Comparison of ENCODE assay signal across 10 mouse cellular contexts in the genomic region with DNA sequence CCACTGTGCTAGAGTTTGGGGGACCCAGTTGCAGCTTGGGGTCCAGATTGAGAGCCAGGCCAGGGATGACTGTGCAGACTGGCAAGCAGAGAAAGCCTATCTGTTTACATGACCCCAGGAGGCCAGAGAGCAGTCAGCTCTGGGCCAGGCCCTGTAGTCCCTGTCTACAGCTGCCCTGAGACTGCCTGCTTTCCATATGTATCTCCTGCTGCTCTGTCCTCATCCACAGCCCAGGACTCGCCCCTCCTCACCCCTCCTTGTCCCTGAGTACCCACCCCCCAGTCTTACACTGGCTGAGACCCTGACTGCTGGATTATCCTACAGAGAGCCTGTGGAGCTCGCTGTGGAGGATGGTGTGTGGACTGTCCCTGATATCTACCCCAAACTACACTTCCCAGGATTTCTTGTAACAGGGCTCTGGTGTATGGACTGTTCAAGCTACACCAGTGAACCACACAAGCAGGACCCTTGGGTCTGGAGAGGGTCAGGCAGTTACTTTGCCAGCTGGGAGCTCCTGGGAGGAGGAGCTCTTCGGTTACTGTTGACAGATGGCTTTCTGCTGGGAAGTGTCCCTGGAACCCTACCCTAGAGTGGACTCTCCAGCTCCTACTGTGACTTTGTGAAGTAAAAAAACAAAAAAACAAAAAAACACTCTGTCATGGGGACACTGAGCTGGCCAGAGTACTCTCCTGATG. TPM values are rescaled to one million over a fixed set of nuclear protein-coding genes. Genes with fewer than 3 reads are reported as not detected.
A peak's percentile ranks its signal among the peaks of the same experiment; 100 is the strongest.
DNase-seq lines count a peak whose midpoint lies in the region; ATAC-seq lines count a peak whose summit lies in the region.
"Had no signal": no experiment of that assay in that cellular context is flagged by ENCODE, and none has a peak within 500 bp of the region (broad histone marks: within the 10 kb centered on the region; RNA-seq: fewer than 3 reads in every experiment).

No protein-coding gene starts in this region.

- no peak overlapping the region for H3K4me2 ChIP-seq in kidney, embryonic 15.5 days
- H3K4me2 ChIP-seq in liver, embryonic 13.5 days, result no peak overlapping the region
- no peak overlapping the region for H3K4me2 ChIP-seq in stomach, embryonic 14.5 days (replicated peaks; ENCODE audit: low read depth, low read length)

- peaks cover 6% of the 10 kb centered on the region for H3K4me1 ChIP-seq in kidney, embryonic 15.5 days
- 0 out of 2 replicates have a peak, but pooled peaks cover 6% of the 10 kb centered on the region for H3K4me1 ChIP-seq in liver, embryonic 13.5 days (replicated peaks)
- no peaks in the 10 kb centered on the region for H3K4me1 ChIP-seq in stomach, embryonic 14.5 days (ENCODE audit: control insufficient read depth, insufficient read depth, low read length)

- no peak overlapping the region for H3K4me3 ChIP-seq in kidney, embryonic 15.5 days (replicated peaks)
- no peak overlapping the region for H3K4me3 ChIP-seq in liver, embryonic 13.5 days (replicated peaks)
- H3K4me3 ChIP-seq in stomach, embryonic 14.5 days (ENCODE audit: low read depth, low read length), result no peak overlapping the region

- no peak overlapping the region for H3K9ac ChIP-seq in kidney, embryonic 15.5 days
- no peak overlapping the region for H3K9ac ChIP-seq in liver, embryonic 13.5 days
- no peak overlapping the region for H3K9ac ChIP-seq in stomach, embryonic 14.5 days (replicated peaks; ENCODE audit: low read depth, low read length)

- ATAC-seq in kidney, embryonic 15.5 days (replicated peaks; ENCODE audit: low FRiP score), result peak; percentile 89
- peak; percentile 79 for ATAC-seq in liver, embryonic 13.5 days (ENCODE audit: low read depth)
- ATAC-seq in stomach, embryonic 14.5 days (ENCODE audit: insufficient number of reproducible peaks, insufficient read depth, low FRiP score, low read depth), result peak; percentile 42; the same call in 1 of the 2 replicates
- ATAC-seq in inflammation-experienced regulatory T-cells, adult 6 months, result no peak

- H3K36me3 ChIP-seq in kidney, embryonic 15.5 days, result no peaks in the 10 kb centered on the region
- no peaks in the 10 kb centered on the region for H3K36me3 ChIP-seq in liver, embryonic 13.5 days
- H3K36me3 ChIP-seq in stomach, embryonic 14.5 days (ENCODE audit: control insufficient read depth, insufficient read depth, low read length), result no peaks in the 10 kb centered on the region

- 10% methylated on average over 3 of the region's 3 CpGs for WGBS in kidney, embryonic 15.5 days
- 31% methylated on average over 3 of the region's 3 CpGs for WGBS in liver, embryonic 13.5 days (ENCODE audit: insufficient replicate concordance)
- 24% methylated on average over 3 of the region's 3 CpGs for WGBS in stomach, embryonic 14.5 days

- H3K27me3 ChIP-seq in kidney, embryonic 15.5 days, result no peaks in the 10 kb centered on the region
- H3K27me3 ChIP-seq in liver, embryonic 13.5 days, result no peaks in the 10 kb centered on the region
- H3K27me3 ChIP-seq in stomach, embryonic 14.5 days (ENCODE audit: control insufficient read depth, insufficient read depth, low read length), result no peaks in the 10 kb centered on the region

- no peak for DNase-seq in kidney, postnatal 36 days
- peak; percentile 35 for DNase-seq in heart, adult 8-10 months (ENCODE audit: low spot score)
- DNase-seq in liver, embryonic 13.5 days, result no peak
- no peak for DNase-seq in thymus, postnatal 25 days
- no peak for DNase-seq in frontal cortex, adult 2 months (ENCODE audit: extremely low spot score in 1 of 2, low spot score in 1 of 2)
- DNase-seq: kidney, adult 18-20 months had no signal

- no peaks in the 10 kb centered on the region for H3K9me3 ChIP-seq in kidney, embryonic 15.5 days (replicated peaks)
- no peaks in the 10 kb centered on the region for H3K9me3 ChIP-seq in liver, embryonic 13.5 days (replicated peaks)
- H3K9me3 ChIP-seq in stomach, embryonic 14.5 days (ENCODE audit: control insufficient read depth, low read depth, low read length), result no peaks in the 10 kb centered on the region

- H3K27ac ChIP-seq in kidney, embryonic 15.5 days, result peak overlapping the region; percentile 41
- H3K27ac ChIP-seq in liver, embryonic 13.5 days, result no peak overlapping the region
- H3K27ac ChIP-seq in stomach, embryonic 14.5 days (ENCODE audit: low read length), result no peak overlapping the region

RNA-seq across cellular contexts. Expression of a gene that starts 32.6 kb away (rescaled TPM):
- not detected in 2 replicates for polyA plus RNA-seq in kidney, embryonic 15.5 days (2015; fragmentation: Nextera tagmentation; extraction: Ambion mirVana)
- 10 to 100 TPM in 2 of 4 experiments, 1 to 10 TPM in 2; 7.6 to 12.8 (median 10.7) TPM for total RNA-seq in heart, adult 8-10 months (2022)
- polyA plus RNA-seq in liver, embryonic 13.5 days (2015; fragmentation: Nextera tagmentation; extraction: Ambion mirVana), result not detected in 2 replicates
- polyA plus RNA-seq in stomach, embryonic 14.5 days (2014; fragmentation: Nextera tagmentation; extraction: Ambion mirVana), result not detected in 2 replicates
- not detected in 2 replicates for polyA plus RNA-seq in frontal cortex, adult 2 months (2012; rRNA removed)
- not detected for polyA plus RNA-seq in inflammation-experienced regulatory T-cells, adult 6 months (2017; shearing (Covaris generic))
- total RNA-seq: neutrophil, adult 5-6 weeks had no signal

RNA-seq across cellular contexts. Expression of a gene that starts 51.8 kb away (rescaled TPM):
- polyA plus RNA-seq in kidney, embryonic 15.5 days (2015; fragmentation: Nextera tagmentation; extraction: Ambion mirVana), result 0.31 and 0.51 TPM in 2 replicates
- under 1 TPM; 0.16 to 0.23 (median 0.19) TPM for total RNA-seq in heart, adult 8-10 months (2022)
- polyA plus RNA-seq in liver, embryonic 13.5 days (2015; fragmentation: Nextera tagmentation; extraction: Ambion mirVana), result 0.06 and 0.08 TPM in 2 replicates
- 0.27 and 0.88 TPM in 2 replicates for polyA plus RNA-seq in stomach, embryonic 14.5 days (2014; fragmentation: Nextera tagmentation; extraction: Ambion mirVana)
- 0.26 and 0.48 TPM in 2 replicates for polyA plus RNA-seq in frontal cortex, adult 2 months (2012; rRNA removed)
- polyA plus RNA-seq in inflammation-experienced regulatory T-cells, adult 6 months (2017; shearing (Covaris generic)), result not detected
- total RNA-seq: neutrophil, adult 5-6 weeks had no signal
